Mouse (Mus musculus): Measurements from ENCODE around the gene Tecta. TPM values are rescaled to one million over a fixed set of nuclear protein-coding genes. Genes with fewer than 3 reads are reported as not detected.

The Tecta gene
- total RNA-seq (2023), result not detected in 2 replicates

GRCm38 (mm10) chr9:42399829-42400228 is at the start of gene Tecta:
Gene Tecta, minus strand, starts transcription at chr9:42399929.

Other genes with a start within 250 kb of the Tecta start
- gene Sc5d, start 135.7 kb downstream of the Tecta start, total RNA-seq (2023), result 40.8 and 58.2 TPM in 2 replicates
- gene Tbcel, start 107.9 kb upstream of the Tecta start, total RNA-seq (2023), result 27.7 and 35.2 TPM in 2 replicates